Mouse (Mus musculus): Measurements from ENCODE around the gene Bhlhb9. TPM values are rescaled to one million over a fixed set of nuclear protein-coding genes. Genes with fewer than 3 reads are reported as not detected.
A peak's percentile ranks its signal among the peaks of the same experiment; 100 is the strongest.
"Not testable (repeated sequence)": the region's sequence is repeated elsewhere in the genome, so short reads cannot be mapped to it uniquely, and the experiment has no call there.

Bhlhb9 gene
- polyA plus RNA-seq (2016; fragmentation: Nextera tagmentation; extraction: Ambion mirVana) = 71.7 and 74.5 TPM in 2 replicates

DNA sequence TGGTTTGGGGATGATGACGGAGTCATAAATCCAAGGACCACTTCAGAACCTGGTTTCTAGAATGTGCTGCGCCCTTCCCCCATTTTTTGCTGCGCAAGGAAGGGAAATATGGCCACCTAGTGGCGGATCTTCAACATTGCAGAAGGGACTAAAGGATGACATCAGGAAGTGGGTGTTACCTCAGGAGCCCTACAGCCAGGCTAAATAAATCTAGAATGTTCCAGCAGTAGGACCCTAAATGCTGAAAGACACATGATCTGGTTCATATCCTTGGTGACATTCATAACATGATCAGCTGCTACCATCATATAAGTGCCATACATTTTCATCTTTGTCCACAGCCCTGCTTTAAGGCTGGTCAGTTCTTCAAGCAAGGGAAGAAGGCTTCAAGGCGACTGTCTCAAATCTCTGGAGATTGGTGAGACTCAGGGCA lies at the start of gene Bhlhb9:
Bhlhb9 (plus strand) TSS at position 383 of the 433 bp plus-strand sequence.
- Histone ChIP-seq H3K36me3 (peaks cover 15% of the 10 kb centered on the region), H3K9ac (peak within 1 kb of the TSS; percentile 72), H3K4me2 (peak within 1 kb of the TSS; percentile 72), H3K4me3 (peak within 1 kb of the TSS; percentile 69)
- not testable (repeated sequence) for H3K4me1 ChIP-seq (replicated peaks); ATAC-seq (ENCODE audit: insufficient number of reproducible peaks, low FRiP score); H3K9me3 ChIP-seq (replicated peaks); H3K27ac ChIP-seq (ENCODE audit: poor library complexity, severe bottlenecking); H3K27me3 ChIP-seq (replicated peaks)
- 29% methylated on average over 4 of the region's 5 CpGs for WGBS

DNA sequence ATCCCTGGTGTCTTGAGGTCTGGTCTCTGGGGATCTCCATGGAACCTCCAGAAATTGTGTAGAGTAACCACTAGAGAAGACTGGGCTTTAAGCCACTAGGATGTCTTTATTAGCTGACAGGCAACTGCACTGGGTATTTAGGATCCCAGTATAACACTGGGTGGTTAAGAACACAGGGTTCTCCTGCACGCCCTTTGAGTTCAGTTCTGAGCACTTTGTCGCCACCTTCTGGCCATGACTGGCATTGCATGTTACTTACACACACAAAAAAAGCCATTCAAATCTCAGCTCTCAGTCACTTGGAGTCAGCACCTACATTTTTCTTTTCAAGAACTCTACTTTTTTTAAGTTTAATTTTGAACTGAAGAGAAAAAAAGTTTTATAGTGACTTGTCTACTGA lies 44.6 kb upstream of the Bhlhb9 start:
- no peak overlapping the region for H3K27ac ChIP-seq (ENCODE audit: poor library complexity, severe bottlenecking)
- H3K4me2 ChIP-seq = no peak overlapping the region
- H3K9me3 ChIP-seq (replicated peaks) = no peaks in the 10 kb centered on the region
- peaks cover 6% of the 10 kb centered on the region for H3K36me3 ChIP-seq
- WGBS = 6% methylated on average over 2 of the region's 2 CpGs
- no peaks in the 10 kb centered on the region for H3K27me3 ChIP-seq (replicated peaks)
- H3K9ac ChIP-seq = no peak overlapping the region
- H3K4me3 ChIP-seq = no peak overlapping the region
- H3K4me1 ChIP-seq (replicated peaks) = no peaks in the 10 kb centered on the region
- ATAC-seq (ENCODE audit: insufficient number of reproducible peaks, low FRiP score) = no peak

DNA sequence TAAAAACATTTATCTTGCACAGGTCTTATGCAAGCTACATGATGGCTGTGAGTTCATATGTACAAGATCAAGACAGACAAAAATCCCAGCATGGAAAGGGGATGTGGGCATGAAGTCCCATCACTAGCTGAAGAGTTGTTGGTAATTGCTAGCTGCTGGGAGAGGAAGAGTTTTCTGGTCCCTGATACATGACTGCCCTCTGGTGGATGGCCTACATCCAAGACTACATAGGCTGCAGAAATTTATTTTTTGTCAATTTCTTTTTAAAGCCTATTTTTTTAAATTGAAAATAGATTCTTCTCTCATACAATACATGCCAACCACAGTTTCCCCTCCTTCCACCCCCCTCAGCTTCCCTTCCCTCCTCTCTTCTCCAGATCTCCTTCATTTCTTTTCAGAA lies 35.7 kb upstream of the Bhlhb9 start:
- no peak for ATAC-seq (ENCODE audit: insufficient number of reproducible peaks, low FRiP score)
- H3K27me3 ChIP-seq (replicated peaks) = no peaks in the 10 kb centered on the region
- H3K9me3 ChIP-seq (replicated peaks) = no peaks in the 10 kb centered on the region
- H3K4me1 ChIP-seq (replicated peaks) = no peaks in the 10 kb centered on the region
- H3K4me3 ChIP-seq = no peak overlapping the region
- peaks cover 8% of the 10 kb centered on the region for H3K36me3 ChIP-seq
- no peak overlapping the region for H3K27ac ChIP-seq (ENCODE audit: poor library complexity, severe bottlenecking)
- H3K9ac ChIP-seq = no peak overlapping the region
- no peak overlapping the region for H3K4me2 ChIP-seq

DNA sequence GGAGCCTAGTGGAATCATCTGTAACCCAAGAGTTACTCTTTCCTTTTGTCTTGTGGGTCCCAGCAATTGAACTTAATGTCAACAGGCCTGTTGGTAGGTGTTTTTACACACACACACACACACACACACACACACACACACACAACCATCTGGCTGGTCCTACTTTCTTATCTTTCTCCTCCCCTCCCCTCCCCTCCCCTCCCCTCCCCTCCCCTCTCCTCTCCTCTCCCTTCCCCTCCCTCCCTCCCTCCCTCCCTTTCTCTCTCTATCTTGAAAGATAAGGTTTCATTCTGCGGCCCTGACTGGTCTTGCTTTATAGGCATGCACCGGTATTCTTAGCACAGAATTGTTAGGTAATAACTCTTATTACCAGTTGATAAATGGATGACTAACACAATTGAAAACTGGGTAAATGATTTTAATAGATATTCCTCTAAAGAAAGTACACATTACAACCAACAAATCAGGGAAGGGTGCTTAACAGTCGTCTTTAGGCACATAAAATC lies 29.3 kb upstream of the Bhlhb9 start:
- no peak overlapping the region for H3K27ac ChIP-seq (ENCODE audit: poor library complexity, severe bottlenecking)
- no peak overlapping the region for H3K9ac ChIP-seq
- 60% methylated on average over 2 of the region's 3 CpGs for WGBS
- no peak for ATAC-seq (ENCODE audit: insufficient number of reproducible peaks, low FRiP score)
- no peaks in the 10 kb centered on the region for H3K9me3 ChIP-seq (replicated peaks)
- no peaks in the 10 kb centered on the region for H3K27me3 ChIP-seq (replicated peaks)
- H3K36me3 ChIP-seq = no peaks in the 10 kb centered on the region; the same call in 1 of the 2 replicates
- H3K4me3 ChIP-seq = no peak overlapping the region
- no peak overlapping the region for H3K4me2 ChIP-seq
- H3K4me1 ChIP-seq (replicated peaks) = no peaks in the 10 kb centered on the region

DNA sequence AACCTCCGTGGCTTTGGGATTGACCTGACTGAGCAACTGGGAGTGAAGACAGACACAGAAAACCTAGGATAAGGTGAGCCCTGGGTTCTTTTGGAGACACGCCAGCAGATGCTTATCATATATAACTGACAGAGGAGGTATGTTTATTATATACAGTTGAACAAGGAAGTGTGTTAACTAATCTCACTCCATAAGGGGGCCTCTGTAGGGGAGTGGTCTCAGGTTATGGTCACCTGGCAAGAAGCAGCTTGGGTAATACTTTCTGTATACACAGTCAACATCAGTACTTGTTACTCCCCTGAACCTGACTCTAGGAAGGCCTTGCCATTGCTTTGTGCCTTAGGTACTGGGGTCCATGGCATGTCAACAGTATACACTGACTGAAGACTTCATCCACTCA lies 28.8 kb upstream of the Bhlhb9 start:
- no peak for ATAC-seq (ENCODE audit: insufficient number of reproducible peaks, low FRiP score)
- Histone ChIP-seq H3K27ac (ENCODE audit: poor library complexity, severe bottlenecking) (no peak overlapping the region), H3K4me2 (no peak overlapping the region), H3K9ac (no peak overlapping the region), H3K27me3 (replicated peaks) (no peaks in the 10 kb centered on the region), H3K4me3 (no peak overlapping the region), H3K36me3 (no peaks in the 10 kb centered on the region), H3K9me3 (replicated peaks) (no peaks in the 10 kb centered on the region), H3K4me1 (replicated peaks) (no peaks in the 10 kb centered on the region)
- 45% methylated on average over 2 of the region's 2 CpGs for WGBS

DNA sequence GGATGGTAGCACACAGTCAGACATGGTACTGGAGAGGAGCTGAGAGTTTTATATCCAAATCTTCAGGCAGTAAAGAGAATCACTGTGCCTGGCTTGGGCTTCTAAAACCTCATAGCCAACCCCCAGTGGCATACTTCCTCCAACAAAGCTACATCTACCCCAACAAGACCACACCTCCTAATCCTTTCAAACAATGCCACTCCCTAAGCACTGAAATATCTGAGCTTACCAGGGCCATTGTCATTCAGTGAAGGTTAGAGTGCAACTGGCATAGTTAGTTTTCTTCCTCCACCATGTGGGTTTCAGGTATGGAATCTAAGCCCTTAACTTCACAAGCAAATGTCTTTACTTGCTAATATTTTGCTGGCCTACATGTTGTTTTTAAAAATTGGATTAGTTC lies 5.9 kb upstream of the Bhlhb9 start:
- ATAC-seq (ENCODE audit: insufficient number of reproducible peaks, low FRiP score) = no peak
- Histone ChIP-seq H3K27me3 (replicated peaks) (no peaks in the 10 kb centered on the region), H3K4me2 (no peak overlapping the region), H3K27ac (ENCODE audit: poor library complexity, severe bottlenecking) (no peak overlapping the region), H3K9me3 (replicated peaks) (no peaks in the 10 kb centered on the region), H3K9ac (no peak overlapping the region), H3K36me3 (no peaks in the 10 kb centered on the region), H3K4me1 (replicated peaks) (no peaks in the 10 kb centered on the region), H3K4me3 (no peak overlapping the region)

DNA sequence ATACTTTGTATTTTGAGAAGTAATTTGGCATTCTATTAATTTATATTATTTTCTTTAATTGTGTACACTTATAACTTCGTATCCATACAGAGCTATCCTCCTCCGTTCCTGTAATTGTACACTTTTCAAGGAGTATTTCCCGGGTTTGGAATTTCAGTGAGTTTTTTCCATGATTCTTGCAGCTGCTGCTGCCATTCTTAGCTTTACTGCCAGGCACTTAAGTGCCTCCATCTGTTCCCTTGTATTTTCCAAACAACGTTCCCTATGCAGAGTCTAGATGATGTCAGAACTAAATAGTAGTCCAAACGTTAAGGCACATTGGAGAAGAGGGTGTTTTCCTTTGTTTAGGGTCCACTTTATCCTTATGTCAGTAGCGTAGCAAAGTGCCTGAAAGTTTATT lies 5.1 kb upstream of the Bhlhb9 start:
- H3K27ac ChIP-seq (ENCODE audit: poor library complexity, severe bottlenecking) = no peak overlapping the region
- H3K9ac ChIP-seq = no peak overlapping the region
- ATAC-seq (ENCODE audit: insufficient number of reproducible peaks, low FRiP score) = no peak
- no peak overlapping the region for H3K4me3 ChIP-seq
- no peaks in the 10 kb centered on the region for H3K27me3 ChIP-seq (replicated peaks)
- no peak overlapping the region for H3K4me2 ChIP-seq
- no peaks in the 10 kb centered on the region for H3K36me3 ChIP-seq
- no peaks in the 10 kb centered on the region for H3K4me1 ChIP-seq (replicated peaks)
- 74% methylated on average over 6 of the region's 6 CpGs for WGBS
- H3K9me3 ChIP-seq (replicated peaks) = no peaks in the 10 kb centered on the region

DNA sequence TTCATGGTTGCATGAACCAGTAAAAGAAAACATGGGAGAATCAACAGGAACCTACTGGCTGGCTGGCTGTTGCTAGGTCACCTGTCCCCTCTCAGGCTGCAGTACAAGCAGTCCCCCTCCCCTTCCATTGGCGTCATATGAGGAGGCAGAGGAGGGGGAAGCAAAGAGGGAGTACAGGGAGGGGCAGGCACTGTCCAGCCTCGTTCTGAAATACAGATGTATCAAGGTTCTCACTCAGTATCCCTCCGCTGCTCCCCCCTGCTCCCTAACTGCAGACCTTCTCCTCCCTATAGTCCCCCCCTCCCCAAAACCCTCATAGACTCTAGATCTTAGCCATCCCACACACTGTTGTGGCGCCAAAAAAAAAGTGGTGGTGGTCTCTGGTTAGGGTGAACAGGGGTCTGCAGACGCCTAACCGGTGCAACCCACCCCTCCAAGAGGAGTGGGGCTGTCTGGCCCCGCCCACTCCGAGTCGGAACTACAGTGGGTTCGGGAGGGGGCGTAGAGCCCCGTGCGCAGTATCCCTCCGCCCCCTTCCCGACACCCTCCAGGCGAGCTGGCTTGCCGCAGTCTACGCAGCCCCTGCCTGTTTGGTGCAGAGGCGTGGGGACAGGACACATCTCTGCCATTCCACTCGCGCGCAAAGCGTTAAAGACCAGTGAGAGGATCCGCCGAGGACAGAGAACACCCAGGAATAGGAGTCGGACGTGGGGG lies 1.6 kb upstream of the Bhlhb9 start:
- not testable (repeated sequence) for H3K27ac ChIP-seq (ENCODE audit: poor library complexity, severe bottlenecking)
- WGBS = 16% methylated on average over 25 of the region's 27 CpGs
- peak overlapping the region; percentile 72 for H3K9ac ChIP-seq

DNA sequence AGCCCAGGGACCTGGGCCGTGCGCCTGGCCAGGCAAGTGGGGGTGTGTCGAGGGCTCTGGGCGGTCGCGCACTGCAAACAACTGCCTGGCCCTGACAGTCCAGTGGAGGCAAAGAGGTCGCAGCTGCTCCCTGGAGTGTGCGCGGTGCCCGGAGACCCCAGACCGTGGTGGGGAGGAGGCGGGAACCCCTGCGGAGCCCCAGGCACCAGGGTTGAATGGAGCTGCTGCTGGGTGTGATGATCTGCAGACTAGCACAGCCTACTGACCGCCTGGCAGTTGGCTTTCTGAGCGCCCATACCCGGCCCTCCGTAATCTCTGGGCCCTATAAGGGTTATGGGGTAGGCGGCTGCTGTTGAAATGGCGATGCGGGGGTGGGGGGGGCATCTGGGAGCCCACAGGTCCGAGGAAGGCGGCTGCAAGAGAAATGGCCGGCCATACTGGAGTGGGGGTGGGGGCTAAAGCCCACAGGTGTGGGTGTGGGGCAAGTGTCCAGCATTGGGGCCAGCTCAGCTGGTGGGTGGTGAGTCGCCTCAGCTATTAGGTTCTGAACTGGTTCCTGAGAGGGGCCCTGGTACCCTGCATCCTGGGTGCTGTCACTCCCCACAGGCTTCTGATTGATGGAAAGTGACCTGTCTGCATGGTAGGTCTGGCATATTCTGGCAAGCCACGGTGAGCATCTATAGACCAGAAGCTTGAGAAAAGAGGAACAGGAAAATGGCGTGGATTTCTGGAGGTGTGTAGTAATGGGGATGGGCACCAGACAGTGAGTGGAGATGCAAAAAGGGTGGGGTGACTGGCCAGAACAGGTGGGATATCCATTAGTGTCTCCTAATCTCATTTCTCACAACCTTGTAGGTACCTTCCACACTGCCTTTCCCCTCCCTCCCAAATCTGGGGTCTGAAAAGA lies 836 bp upstream of the Bhlhb9 start:
- Histone ChIP-seq H3K36me3 (peaks cover 15% of the 10 kb centered on the region), H3K4me3 (peak overlapping the region; percentile 69), H3K9ac (peak overlapping the region; percentile 72), H3K4me2 (peak overlapping the region; percentile 72)
- not testable (repeated sequence) for H3K27me3 ChIP-seq (replicated peaks); H3K9me3 ChIP-seq (replicated peaks); H3K4me1 ChIP-seq (replicated peaks); H3K27ac ChIP-seq (ENCODE audit: poor library complexity, severe bottlenecking)
- 18% methylated on average over 26 of the region's 26 CpGs for WGBS
- peak; percentile 60 for ATAC-seq (ENCODE audit: insufficient number of reproducible peaks, low FRiP score)

More for the DNA sequence above, 1.6 kb upstream of the Bhlhb9 start:
- not testable (repeated sequence) for H3K4me1 ChIP-seq (replicated peaks); H3K9me3 ChIP-seq (replicated peaks); H3K27me3 ChIP-seq (replicated peaks)
- peaks cover 14% of the 10 kb centered on the region for H3K36me3 ChIP-seq
- H3K4me3 ChIP-seq = peak overlapping the region; percentile 69
- peak; percentile 90 for ATAC-seq (ENCODE audit: insufficient number of reproducible peaks, low FRiP score)
- H3K4me2 ChIP-seq = peak overlapping the region; percentile 72

DNA sequence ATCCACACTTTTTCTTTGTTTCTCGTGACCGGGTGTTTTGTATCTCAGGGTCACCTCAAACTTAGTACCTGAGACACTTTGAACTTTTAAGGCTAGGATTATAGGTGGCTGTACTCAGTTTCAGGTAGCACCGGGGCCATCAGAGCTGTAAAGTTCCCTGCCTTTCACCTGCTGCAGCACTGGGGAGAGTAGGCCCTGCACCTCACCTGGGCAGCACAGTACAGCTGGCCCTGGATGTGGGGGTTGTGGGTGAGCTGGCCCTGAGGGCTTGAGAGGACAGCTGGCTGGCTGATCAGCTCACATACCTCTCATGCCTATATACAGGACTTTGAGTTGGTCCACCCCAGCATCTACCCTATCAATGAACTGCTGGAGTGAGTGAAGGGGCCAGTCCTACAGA lies 6.8 kb downstream of the Bhlhb9 start:
- no peak overlapping the region for H3K27ac ChIP-seq (ENCODE audit: poor library complexity, severe bottlenecking)
- H3K4me2 ChIP-seq = no peak overlapping the region
- H3K36me3 ChIP-seq = peaks cover 10% of the 10 kb centered on the region
- H3K9me3 ChIP-seq (replicated peaks) = no peaks in the 10 kb centered on the region
- no peaks in the 10 kb centered on the region for H3K27me3 ChIP-seq (replicated peaks)
- 80% methylated on average over 3 of the region's 3 CpGs for WGBS
- no peak for ATAC-seq (ENCODE audit: insufficient number of reproducible peaks, low FRiP score)
- H3K4me1 ChIP-seq (replicated peaks) = 0 out of 2 replicates have a peak, but pooled peaks cover 4% of the 10 kb centered on the region
- no peak overlapping the region for H3K4me3 ChIP-seq
- H3K9ac ChIP-seq = no peak overlapping the region

DNA sequence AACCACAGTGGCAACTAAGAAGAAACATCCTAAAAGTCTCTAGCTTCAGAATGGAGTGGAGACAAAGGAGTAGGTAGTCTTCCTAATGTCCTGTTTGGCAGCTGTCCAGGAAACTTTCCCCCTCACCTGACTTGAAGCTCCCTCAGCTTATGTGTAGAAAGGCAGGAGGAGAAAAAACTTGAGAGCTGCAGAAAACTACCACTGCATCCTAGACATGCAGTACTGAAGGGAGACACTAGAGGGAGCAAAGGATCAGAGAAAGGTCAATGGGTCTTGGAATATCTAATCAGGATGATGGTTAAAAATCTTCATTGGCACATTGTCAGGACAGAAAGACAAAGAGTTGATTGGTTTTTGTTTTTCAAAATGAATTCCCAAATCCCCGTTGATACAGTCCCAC lies 8.4 kb downstream of the Bhlhb9 start:
- H3K4me2 ChIP-seq = no peak overlapping the region
- no peak for ATAC-seq (ENCODE audit: insufficient number of reproducible peaks, low FRiP score)
- no peak overlapping the region for H3K9ac ChIP-seq
- no peak overlapping the region for H3K27ac ChIP-seq (ENCODE audit: poor library complexity, severe bottlenecking)
- H3K4me3 ChIP-seq = no peak overlapping the region
- 6% methylated on average over 1 of the region's 1 CpGs for WGBS
- H3K9me3 ChIP-seq (replicated peaks) = no peaks in the 10 kb centered on the region
- H3K36me3 ChIP-seq = 0 out of 2 replicates have a peak, but pooled peaks cover under 1% of the 10 kb centered on the region
- H3K4me1 ChIP-seq (replicated peaks) = no peaks in the 10 kb centered on the region
- no peaks in the 10 kb centered on the region for H3K27me3 ChIP-seq (replicated peaks)

Data from heart, embryonic 12.5 days (tissue).